Mouse (Mus musculus): ENCODE measurements around the gene Vmn1r124. TPM values are rescaled to one million over a fixed set of nuclear protein-coding genes. Genes with fewer than 3 reads are reported as not detected.
"Not testable (repeated sequence)": the region's sequence is repeated elsewhere in the genome, so short reads cannot be mapped to it uniquely, and the experiment has no call there.

Gene Vmn1r124
- polyA plus RNA-seq (2016; fragmentation: Nextera tagmentation; extraction: Ambion mirVana) = not detected in 2 replicates

DNA sequence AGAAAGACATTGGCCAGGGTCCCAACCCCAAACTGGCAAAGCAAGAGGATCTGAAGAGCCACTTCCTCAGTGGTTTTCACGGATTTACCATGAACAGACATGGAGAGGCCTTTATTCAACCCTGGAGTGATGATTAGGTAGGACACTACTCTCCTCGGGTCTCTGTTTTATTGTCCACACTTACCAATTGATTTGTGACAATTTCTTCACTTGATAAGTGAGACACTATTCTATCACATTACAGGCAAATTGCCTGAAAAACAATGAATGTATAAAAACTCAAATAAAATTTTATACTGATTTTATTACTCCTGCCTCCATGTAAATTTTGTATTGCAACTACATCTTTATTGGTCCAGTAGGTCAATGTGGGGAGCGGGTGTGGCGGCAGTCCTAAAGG is at the start of gene Vmn1r124:
Gene Vmn1r124 (minus strand): TSS at position 101 of the 400 bp plus-strand sequence.
- WGBS = 81% methylated on average over 4 of the region's 4 CpGs
- not testable (repeated sequence) for H3K27ac ChIP-seq; H3K36me3 ChIP-seq; H3K4me3 ChIP-seq; H3K9me3 ChIP-seq (replicated peaks); H3K27me3 ChIP-seq (ENCODE audit: low read depth, poor library complexity, severe bottlenecking); DNase-seq (ENCODE audit: low spot score); H3K4me1 ChIP-seq

DNA sequence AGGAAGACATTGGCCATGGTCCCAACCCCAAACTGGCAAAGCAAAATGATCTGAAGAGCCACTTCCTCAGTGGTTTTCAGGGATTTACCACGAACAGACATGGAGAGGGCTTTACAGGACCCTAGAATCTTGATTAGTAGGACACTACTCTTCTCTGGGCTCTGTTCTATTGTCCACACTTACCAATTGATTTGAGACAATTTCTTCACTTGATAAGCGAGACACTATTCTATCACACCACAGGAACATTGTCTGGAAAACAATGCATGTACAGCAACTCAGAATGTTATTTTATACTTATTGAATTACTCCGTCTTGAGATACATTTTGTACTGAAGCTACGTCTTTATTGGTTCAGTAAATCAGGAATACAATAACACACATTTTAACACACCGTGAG is 41.0 kb upstream of the Vmn1r124 start, which contains the start of gene Vmn1r126:
Gene Vmn1r126 (minus strand): TSS at position 101 of the 400 bp plus-strand sequence.
- H3K9me3 ChIP-seq (replicated peaks); H3K27ac ChIP-seq; DNase-seq (ENCODE audit: low spot score); H3K4me1 ChIP-seq; H3K4me3 ChIP-seq; H3K27me3 ChIP-seq (ENCODE audit: low read depth, poor library complexity, severe bottlenecking); H3K36me3 ChIP-seq: not testable (repeated sequence)
- no CpG with 5 or more reads among the region's 5 CpGs for WGBS

DNA sequence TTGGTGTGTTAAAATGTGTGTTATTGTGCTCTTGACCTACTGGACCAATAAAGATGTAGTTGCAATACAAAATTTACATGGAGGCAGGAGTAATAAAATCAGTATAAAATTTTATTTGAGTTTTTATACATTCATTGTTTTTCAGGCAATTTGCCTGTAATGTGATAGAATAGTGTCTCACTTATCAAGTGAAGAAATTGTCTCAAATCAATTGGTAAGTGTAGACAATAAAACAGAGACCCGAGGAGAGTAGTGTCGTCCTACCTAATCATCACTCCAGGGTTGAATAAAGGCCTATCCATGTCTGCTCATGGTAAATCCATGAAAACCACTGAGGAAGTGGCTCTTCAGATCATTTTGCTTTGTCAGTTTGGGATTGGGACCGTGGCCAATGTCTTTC is 11.5 kb upstream of the Vmn1r124 start, which contains the start of gene Vmn1r125:
Gene Vmn1r125 (plus strand): TSS at position 301 of the 400 bp plus-strand sequence.
- H3K27ac ChIP-seq; H3K36me3 ChIP-seq; DNase-seq (ENCODE audit: low spot score); H3K27me3 ChIP-seq (ENCODE audit: low read depth, poor library complexity, severe bottlenecking); H3K4me3 ChIP-seq; H3K4me1 ChIP-seq; H3K9me3 ChIP-seq (replicated peaks): not testable (repeated sequence)
- 74% methylated on average over 3 of the region's 3 CpGs for WGBS

Other genes with a start within 250 kb of the Vmn1r124 start
- gene Vmn1r119, start 248.2 kb downstream of the Vmn1r124 start, polyA plus RNA-seq (2016; fragmentation: Nextera tagmentation; extraction: Ambion mirVana) = not detected in 2 replicates
- not detected in 2 replicates for gene Vmn1r120, start 206.8 kb downstream of the Vmn1r124 start, polyA plus RNA-seq (2016; fragmentation: Nextera tagmentation; extraction: Ambion mirVana)
- gene Vmn1r121, start 162.1 kb downstream of the Vmn1r124 start, polyA plus RNA-seq (2016; fragmentation: Nextera tagmentation; extraction: Ambion mirVana) = not detected in 2 replicates
- not detected in 2 replicates for gene Vmn1r122, start 126.5 kb downstream of the Vmn1r124 start, polyA plus RNA-seq (2016; fragmentation: Nextera tagmentation; extraction: Ambion mirVana)
- gene Vmn1r123, start 98.4 kb downstream of the Vmn1r124 start, polyA plus RNA-seq (2016; fragmentation: Nextera tagmentation; extraction: Ambion mirVana) = not detected in 2 replicates
- not detected in 2 replicates for gene Gm5157, start 70.2 kb downstream of the Vmn1r124 start, polyA plus RNA-seq (2016; fragmentation: Nextera tagmentation; extraction: Ambion mirVana)
- not detected in 2 replicates for gene Vmn1r125, start 11.6 kb upstream of the Vmn1r124 start, polyA plus RNA-seq (2016; fragmentation: Nextera tagmentation; extraction: Ambion mirVana)
- gene Vmn1r126, start 40.9 kb upstream of the Vmn1r124 start, polyA plus RNA-seq (2016; fragmentation: Nextera tagmentation; extraction: Ambion mirVana) = not detected in 2 replicates
- gene Vmn1r127, start 59.2 kb upstream of the Vmn1r124 start, polyA plus RNA-seq (2016; fragmentation: Nextera tagmentation; extraction: Ambion mirVana) = not detected in 2 replicates
- not detected in 2 replicates for gene Vmn1r128, start 88.8 kb upstream of the Vmn1r124 start, polyA plus RNA-seq (2016; fragmentation: Nextera tagmentation; extraction: Ambion mirVana)
- not detected in 2 replicates for gene Vmn1r129, start 100.7 kb upstream of the Vmn1r124 start, polyA plus RNA-seq (2016; fragmentation: Nextera tagmentation; extraction: Ambion mirVana)
- not detected in 2 replicates for gene Gm6882, start 172.1 kb upstream of the Vmn1r124 start, polyA plus RNA-seq (2016; fragmentation: Nextera tagmentation; extraction: Ambion mirVana)

All from limb, embryonic 10.5 days (tissue).